7 mouse cellular contexts compared by ENCODE assay signal in the genomic region with DNA sequence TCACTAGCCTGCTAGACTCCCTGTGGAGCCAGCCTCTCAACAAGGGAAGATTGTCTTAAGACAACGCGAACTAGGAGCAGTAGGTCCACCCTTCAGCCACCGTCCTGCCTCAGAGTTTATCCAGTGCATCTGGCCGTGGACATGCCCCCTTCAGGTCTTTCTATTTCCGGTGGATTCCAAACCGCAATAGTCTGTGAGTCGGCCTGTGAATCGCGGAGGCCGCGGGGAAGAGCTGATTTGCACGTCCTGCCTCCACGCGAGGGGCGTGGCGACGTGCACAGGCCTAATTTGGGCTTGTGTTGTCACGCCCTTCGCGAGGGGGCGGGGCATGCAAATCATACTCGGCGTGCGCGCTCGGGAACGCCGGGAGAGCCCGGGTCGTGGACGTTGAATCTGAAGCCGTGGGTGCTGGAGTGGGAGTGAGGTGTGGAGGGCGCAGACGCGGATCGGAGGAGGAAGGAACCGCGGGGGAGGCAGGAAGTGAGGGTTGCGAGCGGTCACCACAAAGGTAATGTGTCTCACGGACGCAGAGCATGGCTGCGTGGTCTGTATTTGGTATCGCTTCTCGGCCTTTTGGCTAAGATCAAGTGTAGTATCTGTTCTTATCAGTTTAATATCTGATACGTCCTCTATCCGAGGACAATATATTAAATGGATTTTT. TPM values are rescaled to one million over a fixed set of nuclear protein-coding genes. Genes with fewer than 3 reads are reported as not detected.
DNase-seq lines count a peak whose midpoint lies in the region; ATAC-seq lines count a peak whose summit lies in the region.

No protein-coding gene starts in this region.

- peak overlapping the region; percentile 75 for H3K9ac ChIP-seq in limb, embryonic 11.5 days (ENCODE audit: low read length)
- peak overlapping the region; percentile 82 for H3K9ac ChIP-seq in midbrain, embryonic 14.5 days (replicated peaks; ENCODE audit: low read length)

- peak; percentile 93 for ATAC-seq in limb, embryonic 11.5 days (ENCODE audit: insufficient number of reproducible peaks, low FRiP score, low TSS enrichment, low read depth)
- ATAC-seq in midbrain, embryonic 14.5 days (ENCODE audit: low FRiP score, low TSS enrichment): peak; percentile 96

- peaks cover 3% of the 10 kb centered on the region; the same call in 1 of the 2 replicates for H3K4me1 ChIP-seq in embryonic facial prominence, embryonic 10.5 days
- no peaks in the 10 kb centered on the region for H3K4me1 ChIP-seq in limb, embryonic 11.5 days (ENCODE audit: control insufficient read depth, insufficient read depth, low read length)
- H3K4me1 ChIP-seq in midbrain, embryonic 14.5 days (ENCODE audit: control insufficient read depth, insufficient read depth, low read length): no peaks in the 10 kb centered on the region

- no peaks in the 10 kb centered on the region for H3K9me3 ChIP-seq in embryonic facial prominence, embryonic 10.5 days
- no peaks in the 10 kb centered on the region for H3K9me3 ChIP-seq in limb, embryonic 11.5 days (ENCODE audit: control insufficient read depth, low read length)
- no peaks in the 10 kb centered on the region for H3K9me3 ChIP-seq in midbrain, embryonic 14.5 days (ENCODE audit: control insufficient read depth, low read length)

- H3K27me3 ChIP-seq in embryonic facial prominence, embryonic 10.5 days (replicated peaks; ENCODE audit: low read depth, poor library complexity, severe bottlenecking): no peaks in the 10 kb centered on the region
- H3K27me3 ChIP-seq in limb, embryonic 11.5 days (ENCODE audit: control insufficient read depth, insufficient read depth, low read length): no peaks in the 10 kb centered on the region
- H3K27me3 ChIP-seq in midbrain, embryonic 14.5 days (ENCODE audit: control insufficient read depth, insufficient read depth, low read length): no peaks in the 10 kb centered on the region

- peak overlapping the region; percentile 99 for H3K27ac ChIP-seq in embryonic facial prominence, embryonic 10.5 days (replicated peaks)
- H3K27ac ChIP-seq in limb, embryonic 11.5 days (replicated peaks; ENCODE audit: low read depth, low read length): peak overlapping the region; percentile 96
- peak overlapping the region; percentile 97 for H3K27ac ChIP-seq in midbrain, embryonic 14.5 days (replicated peaks; ENCODE audit: low read depth, low read length)

- under 1% methylated on average over 47 of the region's 47 CpGs for WGBS in embryonic facial prominence, embryonic 10.5 days
- under 1% methylated on average over 46 of the region's 47 CpGs for WGBS in limb, embryonic 11.5 days
- WGBS in midbrain, embryonic 14.5 days: under 1% methylated on average over 45 of the region's 47 CpGs

- no peaks in the 10 kb centered on the region for H3K36me3 ChIP-seq in embryonic facial prominence, embryonic 10.5 days (replicated peaks)
- H3K36me3 ChIP-seq in limb, embryonic 11.5 days (ENCODE audit: control insufficient read depth, insufficient read depth, low read length): no peaks in the 10 kb centered on the region
- no peaks in the 10 kb centered on the region for H3K36me3 ChIP-seq in midbrain, embryonic 14.5 days (ENCODE audit: control insufficient read depth, insufficient read depth, low read length)

- peak overlapping the region; percentile 55 for H3K4me3 ChIP-seq in embryonic facial prominence, embryonic 10.5 days
- peak overlapping the region; percentile 24 for H3K4me3 ChIP-seq in limb, embryonic 11.5 days (ENCODE audit: low read depth, low read length)
- peak overlapping the region; percentile 47 for H3K4me3 ChIP-seq in midbrain, embryonic 14.5 days (replicated peaks; ENCODE audit: low read depth, low read length)

- DNase-seq in adrenal gland, postnatal 10 days: peak; percentile 97
- peak; percentile 97 for DNase-seq in embryonic facial prominence, embryonic 10.5 days (ENCODE audit: low spot score)
- DNase-seq in heart, adult 11 months: peak; percentile 99
- peak; percentile 98 for DNase-seq in kidney, adult 18-20 months
- peak; percentile 97 for DNase-seq in limb, embryonic 11.5 days (ENCODE audit: low spot score)
- peak; percentile 97 for DNase-seq in midbrain, embryonic 14.5 days
- peak; percentile 92 to 97 for DNase-seq in spleen, adult 18-20 months

- H3K4me2 ChIP-seq in limb, embryonic 11.5 days (ENCODE audit: low read depth, severe bottlenecking): peak overlapping the region; percentile 58
- peak overlapping the region; percentile 60 for H3K4me2 ChIP-seq in midbrain, embryonic 14.5 days (ENCODE audit: low read length)

RNA-seq across cellular contexts. Expression of gene Mreg, which starts 31.7 kb away (rescaled TPM):
- total RNA-seq in adrenal gland, postnatal 10 days (2021): 10 to 100 TPM in 1 of 2 experiments, 1 to 10 TPM in 1; 7.7 to 12.3 TPM
- polyA plus RNA-seq in embryonic facial prominence, embryonic 10.5 days (2016; fragmentation: Nextera tagmentation; extraction: Ambion mirVana): 20.3 and 21.1 TPM in 2 replicates
- polyA plus RNA-seq in limb, embryonic 11.5 days (2014; fragmentation: Nextera tagmentation; extraction: Ambion mirVana): 3.9 and 4.2 TPM in 2 replicates
- polyA plus RNA-seq in midbrain, embryonic 14.5 days (2014; fragmentation: Nextera tagmentation; extraction: Ambion mirVana): 1.9 and 2.3 TPM in 2 replicates

RNA-seq across cellular contexts. Expression of gene Pecr, which starts 40.3 kb away (rescaled TPM):
- 10 to 100 TPM; 43.4 to 47.0 TPM for total RNA-seq in adrenal gland, postnatal 10 days (2021)
- polyA plus RNA-seq in embryonic facial prominence, embryonic 10.5 days (2016; fragmentation: Nextera tagmentation; extraction: Ambion mirVana): 29.2 and 29.6 TPM in 2 replicates
- polyA plus RNA-seq in limb, embryonic 11.5 days (2014; fragmentation: Nextera tagmentation; extraction: Ambion mirVana): 28.9 and 30.1 TPM in 2 replicates
- polyA plus RNA-seq in midbrain, embryonic 14.5 days (2014; fragmentation: Nextera tagmentation; extraction: Ambion mirVana): 6.3 and 7.7 TPM in 2 replicates

RNA-seq across cellular contexts. Expression of gene Tmem169, which starts 40.4 kb away (rescaled TPM):
- 1 to 10 TPM; 2.8 to 4.1 TPM for total RNA-seq in adrenal gland, postnatal 10 days (2021)
- 5.1 and 5.2 TPM in 2 replicates for polyA plus RNA-seq in embryonic facial prominence, embryonic 10.5 days (2016; fragmentation: Nextera tagmentation; extraction: Ambion mirVana)
- 4.5 and 5.2 TPM in 2 replicates for polyA plus RNA-seq in limb, embryonic 11.5 days (2014; fragmentation: Nextera tagmentation; extraction: Ambion mirVana)
- 33.9 and 36.0 TPM in 2 replicates for polyA plus RNA-seq in midbrain, embryonic 14.5 days (2014; fragmentation: Nextera tagmentation; extraction: Ambion mirVana)

Comparison
In these comparisons a context has a peak if more than half of its experiments do, and no peak if none do; other contexts are left out.
1. Peak in every context shown above with its lines: DNase-seq, ATAC-seq, H3K4me3 ChIP-seq and H3K27ac ChIP-seq.